Mouse (Mus musculus): Measurements from ENCODE around the gene 4930558C23Rik. TPM values are rescaled to one million over a fixed set of nuclear protein-coding genes. Genes with fewer than 3 reads are reported as not detected.
"Not testable (repeated sequence)": the region's sequence is repeated elsewhere in the genome, so short reads cannot be mapped to it uniquely, and the experiment has no call there.

Gene 4930558C23Rik
- polyA plus RNA-seq, 1 experiment from 2014 or later: not detected

DNA sequence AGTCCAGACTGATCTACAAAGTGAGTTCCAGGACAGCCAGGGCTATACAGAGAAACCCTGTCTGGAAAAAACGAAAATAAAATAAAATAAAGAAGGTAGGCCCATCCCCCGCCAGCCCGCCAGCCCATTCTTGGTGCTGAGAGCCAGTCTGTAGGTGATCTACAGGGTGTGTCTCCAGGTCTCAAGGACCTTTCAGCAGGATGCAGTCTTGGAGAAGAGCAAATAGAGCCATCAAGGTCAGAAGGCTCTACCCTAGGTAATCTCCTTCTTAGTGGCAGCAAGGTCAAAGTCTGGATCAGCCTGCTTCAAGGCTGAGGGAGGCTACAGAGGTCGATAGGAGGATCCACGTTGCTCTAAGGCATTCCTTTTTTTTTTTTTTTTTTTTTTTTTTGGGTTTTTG, 23.8 kb upstream of the 4930558C23Rik start:
- H3K4me2 ChIP-seq (ENCODE audit: low read depth, low read length); H3K36me3 ChIP-seq (replicated peaks; ENCODE audit: insufficient read depth, low read length); H3K9me3 ChIP-seq (ENCODE audit: low read length); ATAC-seq; H3K27me3 ChIP-seq (ENCODE audit: insufficient read depth, low read length); H3K27ac ChIP-seq (ENCODE audit: low read depth); DNase-seq; H3K4me3 ChIP-seq (ENCODE audit: low read depth, low read length); H3K9ac ChIP-seq (replicated peaks); H3K4me1 ChIP-seq (ENCODE audit: insufficient read depth): not testable (repeated sequence)
- 79% methylated on average over 5 of the region's 5 CpGs for WGBS (ENCODE audit: insufficient replicate concordance)

DNA sequence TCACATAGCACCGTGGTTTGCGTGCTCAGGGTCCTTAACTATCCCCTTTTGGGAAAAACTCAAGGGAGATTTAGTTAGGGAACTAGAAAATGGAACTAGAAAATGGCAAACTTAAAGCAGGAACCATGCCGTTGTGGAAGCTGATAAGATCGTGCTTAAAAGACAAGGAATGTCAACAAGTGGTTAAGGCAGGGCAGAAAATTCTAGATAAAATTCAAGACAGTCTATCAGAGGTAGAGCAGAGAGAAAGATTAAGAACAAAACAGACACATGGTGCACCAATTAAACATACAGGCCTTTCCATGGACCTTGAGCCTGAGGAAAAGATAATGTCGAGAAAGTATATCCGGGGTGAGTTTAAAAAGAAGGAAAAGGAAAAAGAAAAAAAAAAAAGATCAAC, 15.2 kb upstream of the 4930558C23Rik start:
- no peaks in the 10 kb centered on the region for H3K4me1 ChIP-seq (ENCODE audit: insufficient read depth)
- H3K4me3 ChIP-seq (ENCODE audit: low read depth, low read length): no peak overlapping the region
- DNase-seq (no peak), ATAC-seq (no peak)
- WGBS (ENCODE audit: insufficient replicate concordance): 84% methylated on average over 6 of the region's 6 CpGs
- TF ChIP-seq CTCF (IDR thresholded peaks at IDR 0.05; ENCODE audit: low read depth) (no peak), EP300 (IDR thresholded peaks at IDR 0.05; ENCODE audit: low read depth) (no peak)
- no peaks in the 10 kb centered on the region for H3K36me3 ChIP-seq (replicated peaks; ENCODE audit: insufficient read depth, low read length)
- H3K9ac ChIP-seq (replicated peaks): no peak overlapping the region
- H3K4me2 ChIP-seq (ENCODE audit: low read depth, low read length): no peak overlapping the region
- no peaks in the 10 kb centered on the region; the same call in 1 of the 2 replicates for H3K9me3 ChIP-seq (ENCODE audit: low read length)
- H3K27me3 ChIP-seq (ENCODE audit: insufficient read depth, low read length): no peaks in the 10 kb centered on the region
- H3K27ac ChIP-seq (ENCODE audit: low read depth): no peak overlapping the region

DNA sequence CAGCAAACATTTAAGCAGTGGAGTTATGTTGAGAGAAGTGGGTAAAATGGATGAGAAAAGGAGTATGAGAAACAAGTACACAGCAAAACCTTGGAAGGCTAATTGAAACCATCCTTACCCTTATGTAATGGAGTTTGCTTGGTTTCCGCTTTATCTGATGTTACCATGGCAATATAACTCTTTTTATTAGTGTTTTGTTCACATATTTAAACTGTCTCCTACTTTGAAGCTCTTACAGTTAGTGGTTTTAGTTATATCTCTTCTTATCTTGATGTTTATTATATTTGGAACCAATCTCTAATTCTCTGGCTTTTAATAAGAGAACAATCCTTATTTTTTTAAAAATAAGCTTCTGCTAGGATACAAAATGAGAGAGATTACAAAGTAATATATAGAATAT, 9.6 kb upstream of the 4930558C23Rik start:
- no peaks in the 10 kb centered on the region for H3K36me3 ChIP-seq (replicated peaks; ENCODE audit: insufficient read depth, low read length)
- H3K4me3 ChIP-seq (ENCODE audit: low read depth, low read length): no peak overlapping the region
- no peaks in the 10 kb centered on the region; the same call in 1 of the 2 replicates for H3K9me3 ChIP-seq (ENCODE audit: low read length)
- TF ChIP-seq EP300 (IDR thresholded peaks at IDR 0.05; ENCODE audit: low read depth) (no peak), CTCF (IDR thresholded peaks at IDR 0.05; ENCODE audit: low read depth) (no peak)
- H3K4me2 ChIP-seq (ENCODE audit: low read depth, low read length): no peak overlapping the region
- H3K27ac ChIP-seq (ENCODE audit: low read depth): no peak overlapping the region
- DNase-seq (no peak), ATAC-seq (no peak)
- no peaks in the 10 kb centered on the region for H3K4me1 ChIP-seq (ENCODE audit: insufficient read depth)
- H3K27me3 ChIP-seq (ENCODE audit: insufficient read depth, low read length): no peaks in the 10 kb centered on the region
- H3K9ac ChIP-seq (replicated peaks): no peak overlapping the region
- WGBS (ENCODE audit: insufficient replicate concordance): 79% methylated on average over 1 of the region's 1 CpGs

DNA sequence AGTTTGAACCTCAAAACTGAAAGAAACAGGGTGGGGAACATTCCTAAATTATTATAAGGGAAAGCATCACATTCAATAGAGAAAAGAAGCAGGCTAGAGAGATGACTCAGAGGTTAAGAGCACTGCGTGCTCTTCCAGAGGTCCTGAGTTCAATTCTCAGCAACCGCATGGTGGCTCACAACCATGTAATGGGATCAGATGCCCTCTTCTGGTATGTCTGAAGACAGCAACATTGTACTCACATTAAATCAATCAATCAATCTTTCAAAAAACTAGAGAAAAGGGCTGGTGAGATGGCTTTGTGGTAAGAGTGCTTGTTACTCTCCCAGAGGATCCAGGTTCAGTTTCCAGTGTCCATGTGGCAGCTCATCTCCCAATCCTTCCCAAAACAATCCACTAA, 6.2 kb upstream of the 4930558C23Rik start:
- ATAC-seq (no peak), DNase-seq (no peak)
- no peak overlapping the region for H3K27ac ChIP-seq (ENCODE audit: low read depth)
- peak; percentile 11; the same call in 1 of the 2 replicates for TF ChIP-seq CTCF (IDR thresholded peaks at IDR 0.05; ENCODE audit: low read depth)
- no peak for TF ChIP-seq EP300 (IDR thresholded peaks at IDR 0.05; ENCODE audit: low read depth)
- H3K4me3 ChIP-seq (ENCODE audit: low read depth, low read length): no peak overlapping the region
- WGBS (ENCODE audit: insufficient replicate concordance): 93% methylated on average over 2 of the region's 2 CpGs
- H3K9ac ChIP-seq (replicated peaks): no peak overlapping the region
- H3K36me3 ChIP-seq (replicated peaks; ENCODE audit: insufficient read depth, low read length): no peaks in the 10 kb centered on the region
- no peaks in the 10 kb centered on the region for H3K27me3 ChIP-seq (ENCODE audit: insufficient read depth, low read length)
- H3K4me2 ChIP-seq (ENCODE audit: low read depth, low read length): no peak overlapping the region
- no peaks in the 10 kb centered on the region; the same call in 1 of the 2 replicates for H3K9me3 ChIP-seq (ENCODE audit: low read length)
- H3K4me1 ChIP-seq (ENCODE audit: insufficient read depth): no peaks in the 10 kb centered on the region

DNA sequence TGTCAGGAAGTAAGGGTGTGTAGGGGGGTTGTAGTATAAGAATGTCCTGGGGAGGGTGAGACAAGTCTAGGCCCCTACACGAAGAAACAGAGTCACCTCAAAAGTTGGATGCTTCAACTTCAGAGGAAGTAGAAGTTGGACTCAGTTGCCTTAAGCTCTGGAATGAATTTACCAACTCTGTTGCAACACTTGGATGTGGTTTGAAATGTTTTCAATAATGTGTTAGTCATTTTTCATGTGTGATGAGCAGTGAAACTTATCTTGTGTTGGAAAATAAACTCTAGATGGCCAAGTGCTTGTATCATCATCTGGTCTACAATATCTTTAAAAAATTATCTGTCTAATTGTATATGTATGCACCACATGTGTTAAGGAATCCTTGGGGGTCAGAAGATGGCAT, 5.1 kb upstream of the 4930558C23Rik start:
- no peaks in the 10 kb centered on the region for H3K27me3 ChIP-seq (ENCODE audit: insufficient read depth, low read length)
- H3K4me3 ChIP-seq (ENCODE audit: low read depth, low read length): no peak overlapping the region
- no peak for ATAC-seq
- H3K4me2 ChIP-seq (ENCODE audit: low read depth, low read length): no peak overlapping the region
- H3K9me3 ChIP-seq (ENCODE audit: low read length): no peaks in the 10 kb centered on the region
- no peak overlapping the region for H3K9ac ChIP-seq (replicated peaks)
- H3K4me1 ChIP-seq (ENCODE audit: insufficient read depth): no peaks in the 10 kb centered on the region
- TF ChIP-seq EP300 (IDR thresholded peaks at IDR 0.05; ENCODE audit: low read depth): no peak
- no peak for TF ChIP-seq CTCF (IDR thresholded peaks at IDR 0.05; ENCODE audit: low read depth)
- no peaks in the 10 kb centered on the region for H3K36me3 ChIP-seq (replicated peaks; ENCODE audit: insufficient read depth, low read length)
- 54% methylated on average over 1 of the region's 1 CpGs for WGBS (ENCODE audit: insufficient replicate concordance)
- H3K27ac ChIP-seq (ENCODE audit: low read depth): no peak overlapping the region
- no peak for DNase-seq

DNA sequence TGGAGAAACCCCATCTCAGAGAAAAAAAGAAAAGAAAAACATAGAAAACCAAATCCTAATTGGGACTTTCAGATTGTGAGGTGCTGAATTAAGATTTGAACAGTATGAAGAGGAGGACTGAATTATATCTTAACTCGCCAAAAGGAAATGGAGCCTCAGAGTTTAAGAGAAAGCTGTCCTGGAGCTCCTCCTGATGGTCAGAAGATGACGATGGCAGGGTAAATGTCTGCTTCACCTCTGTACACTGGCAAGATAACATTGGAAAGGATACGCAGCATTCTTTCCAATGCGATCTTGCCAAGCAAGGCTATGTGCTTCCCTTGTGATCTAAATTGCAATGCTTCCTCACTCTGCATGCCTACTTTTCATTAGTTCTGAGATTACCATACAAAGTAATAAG, 8.3 kb downstream of the 4930558C23Rik start:
- H3K27me3 ChIP-seq (ENCODE audit: insufficient read depth, low read length): no peaks in the 10 kb centered on the region
- no peak overlapping the region for H3K9ac ChIP-seq (replicated peaks)
- no peak overlapping the region for H3K27ac ChIP-seq (ENCODE audit: low read depth)
- 73% methylated on average over 4 of the region's 4 CpGs for WGBS (ENCODE audit: insufficient replicate concordance)
- no peaks in the 10 kb centered on the region for H3K4me1 ChIP-seq (ENCODE audit: insufficient read depth)
- DNase-seq (no peak), ATAC-seq (no peak)
- TF ChIP-seq EP300 (IDR thresholded peaks at IDR 0.05; ENCODE audit: low read depth) (no peak), CTCF (IDR thresholded peaks at IDR 0.05; ENCODE audit: low read depth) (peak; percentile 57)
- H3K4me2 ChIP-seq (ENCODE audit: low read depth, low read length): no peak overlapping the region
- peaks cover 4% of the 10 kb centered on the region; the same call in 1 of the 2 replicates for H3K9me3 ChIP-seq (ENCODE audit: low read length)
- H3K36me3 ChIP-seq (replicated peaks; ENCODE audit: insufficient read depth, low read length): no peaks in the 10 kb centered on the region
- no peak overlapping the region for H3K4me3 ChIP-seq (ENCODE audit: low read depth, low read length)
